Mouse (Mus musculus) gonadal fat pad, adult 2 months (tissue): ENCODE results near the gene Akap9. TPM values are rescaled to one million over a fixed set of nuclear protein-coding genes. Genes with fewer than 3 reads are reported as not detected.

Experiments
- polyA plus RNA-seq: library from polyadenylated mRNA; depleted of rRNA; stranded (reverse); fragments of >200 nt; gene quantifications from 2 replicates; pipeline ENCODE4 v1.2.3, GENCODE M21; 2012; rRNA removed

The Akap9 gene
- polyA plus RNA-seq, 1 experiment: 6.8 TPM

Other genes starting within 250 kb of the Akap9 start
- gene Ankib1, start 125.1 kb upstream of the Akap9 start, polyA plus RNA-seq: 9.5 and 9.6 TPM in 2 replicates
- gene Krit1, start 124.9 kb upstream of the Akap9 start, polyA plus RNA-seq: 9.7 and 9.9 TPM in 2 replicates
- gene Lrrd1, start 82.9 kb upstream of the Akap9 start, polyA plus RNA-seq: not detected in 2 replicates
- gene Mterf1a, start 34.1 kb upstream of the Akap9 start, polyA plus RNA-seq: 1.2 and 1.5 TPM in 2 replicates
- gene Cyp51, start 176.7 kb downstream of the Akap9 start, polyA plus RNA-seq: 76.9 and 88.3 TPM in 2 replicates